Mouse (Mus musculus) lung, embryonic 14.5 days (tissue): ENCODE data around the gene Hmx2. TPM values are rescaled to one million over a fixed set of nuclear protein-coding genes. Genes with fewer than 3 reads are reported as not detected.

Source experiments
- ATAC-seq: fragments of 200-750 bp; cut with Nextera tagmentation; 2 replicates; pipeline ENCODE4 v1.8.0; 2017; ENCODE audit warnings: mild to moderate bottlenecking, moderate TSS enrichment, moderate library complexity; ENCODE audit not compliant: insufficient read depth
- DNase-seq: peaks from one replicate; pipeline ENCODE4 v3.0.0-alpha.2; 2015
- H3K27ac ChIP-seq: fragments of 300-500 bp; sonication (generic); 2 replicates; pipeline ENCODE4 v1.5.1; 2014; ENCODE audit warnings: low read depth, mild to moderate bottlenecking, moderate library complexity
- H3K27me3 ChIP-seq: fragments of 300-500 bp; sonication (generic); 2 replicates; pipeline ENCODE4 v1.6.1; 2014; ENCODE audit warnings: low read length, control low read depth; ENCODE audit not compliant: insufficient read depth
- H3K36me3 ChIP-seq: fragments of 300-500 bp; sonication (generic); 2 replicates; pipeline ENCODE4 v1.6.1; 2014; ENCODE audit warnings: control low read depth; ENCODE audit not compliant: insufficient read depth
- H3K4me1 ChIP-seq: fragments of 300-500 bp; sonication (generic); 2 replicates; pipeline ENCODE4 v1.6.1; 2014; ENCODE audit warnings: antibody characterized with exemption, control low read depth; ENCODE audit not compliant: insufficient read depth
- H3K4me2 ChIP-seq: fragments of 300-500 bp; sonication (generic); 2 replicates; pipeline ENCODE4 v1.6.1; 2014; ENCODE audit warnings: mild to moderate bottlenecking
- H3K4me3 ChIP-seq: fragments of 300-500 bp; sonication (generic); 2 replicates; pipeline ENCODE4 v1.5.1; 2014; ENCODE audit warnings: low read depth, low read length
- H3K9ac ChIP-seq: fragments of 300-500 bp; sonication (generic); 2 replicates; pipeline ENCODE4 v1.6.1; 2014
- H3K9me3 ChIP-seq: fragments of 300-500 bp; sonication (generic); 2 replicates; pipeline ENCODE4 v1.6.1; 2016; ENCODE audit warnings: low read depth, low read length, control low read depth
- CTCF ChIP-seq: IDR thresholded peaks from 2 replicates; pipeline ENCODE4 v1.5.1; 2016; ENCODE audit warnings: antibody characterized with exemption, low read depth
- WGBS: fragments of 180-500 bp; shearing (Covaris S2); extraction: QIAGEN DNeasy Blood & Tissue Kit; methylation state at CpG from one replicate; pipeline ENCODE4 v1.1.7; 2014; 5-methylcytosine and 5-hydroxymethylcytosine counted together
- polyA plus RNA-seq: library from polyadenylated mRNA; unstranded; fragments of >200 nt; fragmentation: Nextera tagmentation; extraction: Ambion mirVana; gene quantifications from 2 replicates; pipeline ENCODE4 v1.2.1, GENCODE M21; 2014

Gene Hmx2
- polyA plus RNA-seq, result not detected in 2 replicates

DNA sequence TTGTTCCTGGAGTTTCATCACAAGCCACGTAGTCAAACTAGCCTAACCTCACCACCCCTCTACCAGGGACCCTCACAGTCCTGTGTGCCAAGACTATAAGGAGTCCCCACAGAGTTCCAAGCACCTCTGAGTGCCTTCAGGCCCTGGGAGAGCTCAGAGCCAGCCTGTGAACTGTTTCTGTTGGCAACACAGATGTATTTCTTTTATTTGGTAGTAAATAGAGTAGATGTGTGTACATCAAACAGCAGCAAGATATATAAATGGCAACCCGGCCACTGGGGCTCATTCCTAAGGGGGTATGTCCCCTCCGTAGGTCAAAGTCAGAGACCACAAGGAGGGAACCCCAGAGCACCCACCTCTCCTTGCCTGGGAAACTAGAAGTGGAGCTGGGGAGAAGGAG is at the start of gene Hmx2:
Hmx2 (plus strand) TSS at position 301 of the 400 bp plus-strand sequence.
- Histone ChIP-seq H3K9ac (no peak within 1 kb of the TSS), H3K4me3 (no peak within 1 kb of the TSS), H3K4me1 (no peaks in the 10 kb centered on the region), H3K27me3 (peaks cover 100% of the 10 kb centered on the region), H3K36me3 (no peaks in the 10 kb centered on the region), H3K4me2 (no peak within 1 kb of the TSS), H3K9me3 (no peaks in the 10 kb centered on the region), H3K27ac (no peak within 1 kb of the TSS)
- ATAC-seq (no peak), DNase-seq (no peak)
- no peak for TF ChIP-seq CTCF
- 5% methylated on average over 3 of the region's 3 CpGs for WGBS

DNA sequence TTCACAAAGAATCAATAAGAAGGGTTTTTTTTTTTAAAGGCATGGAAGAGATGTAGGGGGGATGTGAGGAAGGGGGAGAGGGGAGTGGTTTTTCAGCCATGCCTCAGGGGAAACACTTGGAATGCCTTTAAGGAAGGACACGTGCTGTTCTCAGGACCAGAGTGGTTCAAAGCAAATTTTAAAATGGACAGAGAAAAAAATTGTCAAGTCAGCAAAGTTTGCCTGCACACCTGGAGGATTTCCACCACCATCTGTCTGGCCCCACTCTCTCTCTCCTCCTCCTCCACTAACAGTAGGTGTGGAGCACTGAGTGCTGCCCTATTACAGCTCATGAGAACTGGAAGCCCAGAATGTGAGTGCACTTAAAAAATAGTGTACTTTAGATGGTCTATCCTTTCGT is 44.8 kb upstream of the Hmx2 start:
- H3K4me3 ChIP-seq, result no peak overlapping the region
- H3K36me3 ChIP-seq, result no peaks in the 10 kb centered on the region
- no peak overlapping the region for H3K27ac ChIP-seq
- no peak for TF ChIP-seq CTCF
- no peak overlapping the region for H3K9ac ChIP-seq
- no peaks in the 10 kb centered on the region for H3K9me3 ChIP-seq
- no peaks in the 10 kb centered on the region for H3K27me3 ChIP-seq
- ATAC-seq (no peak), DNase-seq (no peak)
- WGBS, result 69% methylated on average over 2 of the region's 2 CpGs
- H3K4me2 ChIP-seq, result no peak overlapping the region
- H3K4me1 ChIP-seq, result no peaks in the 10 kb centered on the region

DNA sequence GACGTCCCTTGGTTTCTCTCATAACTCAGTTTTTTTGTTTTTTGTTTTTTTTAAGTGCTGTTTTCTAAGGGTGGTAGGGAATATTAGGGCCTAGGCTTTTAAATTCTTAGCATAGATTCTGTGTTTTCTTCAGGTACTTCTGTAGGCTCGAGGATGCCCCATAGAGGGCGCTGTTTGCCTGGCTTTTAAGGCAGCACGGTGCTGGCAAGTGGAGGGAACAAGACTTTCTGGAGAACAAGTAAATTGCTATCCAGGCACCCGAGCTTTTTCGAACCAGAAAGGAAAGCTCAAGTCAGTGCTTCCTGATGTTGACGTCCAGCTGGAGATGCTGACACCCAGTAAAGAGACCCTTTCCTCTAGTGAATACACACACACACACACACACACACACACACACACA is 8.6 kb upstream of the Hmx2 start:
- no peak overlapping the region for H3K4me2 ChIP-seq
- no peak overlapping the region for H3K4me3 ChIP-seq
- no peak overlapping the region for H3K27ac ChIP-seq
- WGBS, result under 1% methylated on average over 7 of the region's 7 CpGs
- no peak overlapping the region for H3K9ac ChIP-seq
- peaks cover 66% of the 10 kb centered on the region for H3K27me3 ChIP-seq
- peak; percentile 89 for TF ChIP-seq CTCF
- no peaks in the 10 kb centered on the region for H3K9me3 ChIP-seq
- peak; percentile 94 for DNase-seq
- ATAC-seq, result peak; percentile 26; the same call in 1 of the 2 replicates
- H3K36me3 ChIP-seq, result no peaks in the 10 kb centered on the region
- H3K4me1 ChIP-seq, result peaks cover 7% of the 10 kb centered on the region; the same call in 1 of the 2 replicates

DNA sequence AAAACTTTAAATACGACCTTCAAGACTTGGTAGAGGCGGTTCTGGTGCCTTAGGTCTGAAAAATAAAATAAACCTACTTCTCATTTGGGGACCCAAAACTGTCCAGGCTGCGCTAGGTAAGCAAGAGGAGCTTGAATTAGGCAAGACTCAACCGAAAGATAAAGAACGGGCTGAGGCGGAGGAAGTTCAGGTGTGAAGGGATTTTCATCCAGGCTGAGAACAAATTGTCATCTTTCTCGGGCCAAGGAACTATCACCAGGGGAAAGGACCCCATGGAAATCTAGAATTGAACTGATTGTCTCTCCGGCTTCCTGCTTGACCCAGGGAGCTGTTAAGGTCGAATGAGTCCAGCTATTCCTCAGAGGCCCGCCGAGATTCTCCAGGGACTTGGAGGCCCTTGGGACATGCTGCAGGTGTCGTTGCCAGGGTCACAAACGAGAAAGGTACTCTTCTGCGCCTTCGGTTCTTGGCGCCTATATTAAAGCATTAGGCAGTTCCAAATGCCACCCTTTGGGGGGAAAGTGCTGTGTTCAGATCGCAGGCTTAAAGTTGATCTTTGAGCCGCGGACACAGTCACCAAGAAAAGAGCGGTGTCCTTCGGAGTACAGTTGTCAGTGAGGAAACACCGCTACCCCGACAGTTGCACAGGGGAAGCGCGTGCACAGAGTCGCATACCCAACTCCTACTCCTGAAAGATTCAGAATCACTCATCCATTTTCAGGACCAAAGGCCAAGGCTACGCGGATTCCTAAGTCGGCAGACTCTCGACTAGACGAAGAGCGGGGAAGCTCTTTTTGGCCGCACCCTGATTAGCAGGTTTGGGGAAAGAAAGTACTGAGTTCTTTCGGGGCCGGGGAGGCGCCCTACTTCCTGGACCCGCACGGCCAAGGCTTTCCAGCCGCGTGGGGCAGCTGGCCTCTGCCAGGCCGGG is 7.1 kb upstream of the Hmx2 start:
- DNase-seq (no peak), ATAC-seq (no peak)
- Histone ChIP-seq H3K27ac (no peak overlapping the region), H3K9ac (no peak overlapping the region), H3K36me3 (no peaks in the 10 kb centered on the region), H3K4me3 (peak overlapping the region; percentile 38), H3K4me2 (peak overlapping the region; percentile 68), H3K27me3 (peaks cover 81% of the 10 kb centered on the region), H3K4me1 (peaks cover 7% of the 10 kb centered on the region; the same call in 1 of the 2 replicates), H3K9me3 (no peaks in the 10 kb centered on the region)
- 3% methylated on average over 41 of the region's 41 CpGs for WGBS
- TF ChIP-seq CTCF, result no peak

DNA sequence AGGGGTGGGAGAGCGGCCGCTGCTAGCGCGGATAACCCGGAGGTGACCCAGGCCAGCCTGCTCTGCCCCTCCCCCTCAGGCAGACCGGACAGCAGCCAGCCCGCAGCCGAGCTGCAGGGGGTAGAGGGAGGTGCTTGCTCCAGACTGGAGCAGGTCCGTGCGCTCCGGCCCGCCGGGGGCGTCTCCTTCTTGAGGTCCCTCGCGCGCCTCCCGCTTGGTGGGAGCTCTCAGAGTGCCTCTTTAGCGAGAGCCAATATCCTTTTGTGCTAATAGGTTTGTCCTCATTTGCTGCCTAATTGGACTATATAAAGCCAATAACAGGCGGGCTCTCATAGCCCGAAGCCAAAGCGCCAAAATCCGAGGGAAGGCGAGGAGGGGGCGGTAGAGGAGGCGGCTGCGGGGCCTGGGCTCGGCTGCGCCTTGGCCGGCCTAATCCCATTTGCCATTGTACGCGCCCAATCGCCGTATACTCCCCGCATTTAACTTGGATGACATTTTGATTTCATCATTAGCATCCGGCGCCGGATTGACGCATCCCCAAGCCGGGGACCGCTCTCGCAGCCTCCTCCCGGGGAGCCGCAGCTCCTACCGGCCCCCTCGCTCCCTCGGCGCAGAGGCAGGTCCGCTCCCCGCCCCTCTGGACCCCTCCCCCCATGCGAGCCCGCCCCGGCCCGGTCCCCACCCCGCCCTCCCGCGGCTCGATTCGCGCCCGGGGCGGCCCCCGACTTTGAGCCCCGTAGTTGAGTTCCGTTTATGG is 6.3 kb upstream of the Hmx2 start, which contains the start of gene Hmx3:
Hmx3 (plus strand) TSS at position 753 of the 757 bp plus-strand sequence.
- Histone ChIP-seq H3K36me3 (no peaks in the 10 kb centered on the region), H3K4me2 (peak within 1 kb of the TSS; percentile 68), H3K27ac (no peak within 1 kb of the TSS), H3K9me3 (no peaks in the 10 kb centered on the region), H3K4me1 (peaks cover 7% of the 10 kb centered on the region; the same call in 1 of the 2 replicates), H3K4me3 (peak within 1 kb of the TSS; percentile 38), H3K9ac (0 out of 2 replicates have a peak within 1 kb of the TSS, but pooled peaks have one; percentile 13), H3K27me3 (peaks cover 89% of the 10 kb centered on the region)
- no peak for TF ChIP-seq CTCF
- under 1% methylated on average over 53 of the region's 65 CpGs for WGBS
- ATAC-seq (peak; percentile 43; the same call in 1 of the 2 replicates), DNase-seq (no peak)

DNA sequence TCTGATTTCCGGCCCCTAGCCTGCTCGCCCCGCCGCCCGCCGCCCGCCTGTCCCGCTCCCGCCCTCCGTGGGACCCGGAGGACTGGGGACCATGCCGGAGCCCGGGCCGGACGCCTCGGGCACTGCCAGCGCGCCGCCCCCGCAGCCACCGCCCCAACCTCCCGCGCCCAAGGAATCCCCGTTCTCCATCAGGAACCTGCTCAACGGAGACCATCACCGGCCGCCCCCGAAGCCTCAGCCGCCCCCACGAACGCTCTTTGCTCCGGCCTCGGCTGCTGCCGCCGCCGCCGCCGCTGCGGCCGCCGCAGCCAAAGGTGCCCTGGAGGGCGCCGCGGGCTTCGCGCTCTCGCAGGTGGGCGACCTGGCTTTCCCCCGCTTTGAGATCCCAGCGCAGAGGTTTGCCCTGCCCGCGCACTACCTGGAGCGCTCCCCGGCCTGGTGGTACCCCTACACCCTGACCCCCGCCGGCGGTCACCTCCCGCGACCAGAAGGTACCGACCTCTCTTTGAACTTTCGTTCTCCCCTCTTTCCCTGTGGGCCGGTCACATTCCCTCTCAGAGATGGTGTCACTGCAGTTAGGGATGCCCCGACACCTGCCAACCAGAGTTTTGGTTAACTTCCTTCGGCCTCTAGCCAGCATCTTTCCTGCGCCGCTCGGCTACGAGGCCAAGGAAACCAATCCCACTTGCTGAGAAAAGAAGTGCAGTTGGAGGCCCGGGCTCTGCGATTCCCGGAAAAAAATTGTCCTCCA is 5.5 kb upstream of the Hmx2 start:
- WGBS, result under 1% methylated on average over 60 of the region's 71 CpGs
- DNase-seq (no peak), ATAC-seq (no peak)
- H3K4me3 ChIP-seq, result peak overlapping the region; percentile 38
- H3K36me3 ChIP-seq, result no peaks in the 10 kb centered on the region
- 0 out of 2 replicates have a peak overlapping the region, but pooled peaks have one; percentile 13 for H3K9ac ChIP-seq
- no peak overlapping the region for H3K27ac ChIP-seq
- peaks cover 7% of the 10 kb centered on the region; the same call in 1 of the 2 replicates for H3K4me1 ChIP-seq
- no peaks in the 10 kb centered on the region for H3K9me3 ChIP-seq
- peaks cover 97% of the 10 kb centered on the region for H3K27me3 ChIP-seq
- H3K4me2 ChIP-seq, result peak overlapping the region; percentile 68
- TF ChIP-seq CTCF, result no peak
